Mouse (Mus musculus) kidney, adult 2 months (tissue): ENCODE results near the gene Mylk. TPM values are rescaled to one million over a fixed set of nuclear protein-coding genes. Genes with fewer than 3 reads are reported as not detected.
A peak's percentile ranks its signal among the peaks of the same experiment; 100 is the strongest.

ENCODE experiments used
- DNase-seq: peaks from one replicate; pipeline ENCODE4 v3.0.0; 2021
- H3K27ac ChIP-seq: fragments of 200-500 bp; 2 replicates; pipeline ENCODE4 v1.5.1; 2012; ENCODE audit warnings: low read depth, low read length, control low read depth, inconsistent platforms; ENCODE audit not compliant: insufficient read depth
- H3K27me3 ChIP-seq: fragments of 200-500 bp; replicated peaks from 2 replicates; pipeline ENCODE4 v1.6.1; 2012; ENCODE audit warnings: mild to moderate bottlenecking, moderate library complexity, low read length, inconsistent platforms; ENCODE audit not compliant: control insufficient read depth, insufficient read depth
- H3K36me3 ChIP-seq: fragments of 200-500 bp; 2 replicates; pipeline ENCODE4 v1.6.1; 2012; ENCODE audit warnings: mild to moderate bottlenecking, moderate library complexity, low read length, inconsistent platforms; ENCODE audit not compliant: control insufficient read depth, insufficient read depth
- H3K4me1 ChIP-seq: fragments of 200-500 bp; 2 replicates; pipeline ENCODE4 v1.6.1; 2011; ENCODE audit warnings: low read length; ENCODE audit not compliant: control insufficient read depth, insufficient read depth
- H3K4me3 ChIP-seq: fragments of 200-500 bp; 2 replicates; pipeline ENCODE4 v1.5.1; 2011; ENCODE audit warnings: mild to moderate bottlenecking, low read depth, low read length, control low read depth; ENCODE audit not compliant: insufficient read depth
- CTCF ChIP-seq: fragments of 200-500 bp; conservative IDR thresholded peaks from 2 replicates; pipeline ENCODE4 v1.5.1; 2011; ENCODE audit warnings: low read depth, mild to moderate bottlenecking, control low read depth, low read length, moderate library complexity, mixed read lengths; ENCODE audit not compliant: insufficient read depth, insufficient read length
- POLR2A ChIP-seq: fragments of 200-500 bp; IDR thresholded peaks from one replicate; pipeline ENCODE4 v1.6.1; 2011; ENCODE audit warnings: low read depth, low read length, control low read depth
- WGBS: fragments of 180-500 bp; shearing (Covaris S2); methylation state at CpG from one replicate; pipeline ENCODE4 v1.1.7; 2018; 5-methylcytosine and 5-hydroxymethylcytosine counted together
- polyA plus RNA-seq: library from polyadenylated mRNA; depleted of rRNA; stranded (reverse); fragments of >200 nt; gene quantifications from 2 replicates; pipeline ENCODE4 v1.2.3, GENCODE M21; 2012

Mylk gene
- polyA plus RNA-seq, 1 experiment, result 64.7 TPM

DNA sequence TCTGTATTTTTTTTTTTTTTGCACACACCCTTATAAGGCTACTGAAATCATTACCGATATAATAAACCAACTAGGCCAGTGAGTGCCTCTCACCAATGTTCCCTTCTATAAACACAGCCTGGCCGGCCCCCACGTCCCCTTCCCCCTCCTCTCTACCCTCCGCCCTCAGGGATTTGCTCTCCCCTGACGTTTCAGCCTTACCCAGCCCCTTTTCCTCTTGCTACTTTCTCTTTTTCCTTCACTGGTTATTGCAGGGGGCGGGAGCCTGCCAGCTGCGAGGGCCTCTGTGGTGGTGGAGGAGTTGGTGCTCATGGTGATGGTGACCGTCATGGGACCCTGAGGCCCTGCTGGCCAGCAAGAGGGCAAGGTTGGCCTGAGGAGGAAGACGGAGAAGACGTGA is 176.3 kb downstream of the Mylk start:
- Histone ChIP-seq H3K36me3 (no peaks in the 10 kb centered on the region), H3K27ac (peak overlapping the region; percentile 83), H3K27me3 (no peaks in the 10 kb centered on the region), H3K4me3 (peak overlapping the region; percentile 58), H3K4me1 (no peaks in the 10 kb centered on the region)
- no peak for TF ChIP-seq CTCF
- no peak for TF ChIP-seq POLR2A
- 55% methylated on average over 10 of the region's 10 CpGs for WGBS
- DNase-seq, result peak; percentile 66

DNA sequence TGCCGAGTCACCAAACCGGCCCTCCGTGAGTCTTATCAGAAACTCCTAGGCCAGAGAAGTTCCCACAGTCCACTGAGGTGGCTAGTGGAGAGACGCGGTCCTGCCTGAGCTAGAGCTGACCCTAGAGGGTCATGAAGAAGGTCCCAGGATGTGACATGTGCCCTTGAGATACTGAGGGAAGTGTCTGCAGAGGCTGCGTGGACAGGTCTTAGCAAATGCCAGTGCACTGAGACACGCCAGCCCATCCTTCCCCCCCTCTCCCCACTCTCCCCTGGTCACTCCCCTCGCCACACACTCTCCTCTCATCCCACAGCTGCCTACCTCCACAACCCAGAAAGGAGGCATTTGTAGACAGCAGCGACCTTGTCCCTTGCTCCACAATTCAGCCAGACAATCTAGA is 178.6 kb downstream of the Mylk start:
- WGBS, result 61% methylated on average over 9 of the region's 9 CpGs
- peak overlapping the region; percentile 58 for H3K4me3 ChIP-seq
- no peaks in the 10 kb centered on the region for H3K4me1 ChIP-seq
- H3K27me3 ChIP-seq, result no peaks in the 10 kb centered on the region
- H3K27ac ChIP-seq, result peak overlapping the region; percentile 83
- TF ChIP-seq CTCF (no peak), POLR2A (no peak)
- no peaks in the 10 kb centered on the region for H3K36me3 ChIP-seq
- DNase-seq, result no peak

DNA sequence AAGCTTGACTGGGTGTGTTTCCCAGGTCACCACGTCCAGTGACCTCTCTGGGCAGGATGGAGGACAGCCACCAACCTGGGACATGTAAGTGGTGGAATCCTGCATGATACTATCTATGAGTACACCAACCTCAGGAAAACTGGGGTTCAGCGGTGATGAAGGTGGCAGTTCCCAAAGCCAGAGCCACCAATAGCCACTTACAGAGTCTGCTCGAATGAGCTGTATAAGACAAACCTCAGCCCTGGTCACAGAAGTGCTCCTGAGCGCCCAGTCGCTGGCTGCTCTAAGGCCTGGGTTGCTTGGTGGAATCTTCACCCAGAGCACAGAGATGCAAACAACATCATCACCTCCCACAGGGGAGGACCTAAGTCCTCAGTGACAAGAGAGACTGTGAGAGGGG is 179.3 kb downstream of the Mylk start:
- 69% methylated on average over 5 of the region's 5 CpGs for WGBS
- H3K27ac ChIP-seq, result peak overlapping the region; percentile 83
- no peak for TF ChIP-seq POLR2A
- TF ChIP-seq CTCF, result no peak
- H3K4me3 ChIP-seq, result peak overlapping the region; percentile 58
- H3K27me3 ChIP-seq, result no peaks in the 10 kb centered on the region
- no peak for DNase-seq
- no peaks in the 10 kb centered on the region for H3K36me3 ChIP-seq
- no peaks in the 10 kb centered on the region for H3K4me1 ChIP-seq

DNA sequence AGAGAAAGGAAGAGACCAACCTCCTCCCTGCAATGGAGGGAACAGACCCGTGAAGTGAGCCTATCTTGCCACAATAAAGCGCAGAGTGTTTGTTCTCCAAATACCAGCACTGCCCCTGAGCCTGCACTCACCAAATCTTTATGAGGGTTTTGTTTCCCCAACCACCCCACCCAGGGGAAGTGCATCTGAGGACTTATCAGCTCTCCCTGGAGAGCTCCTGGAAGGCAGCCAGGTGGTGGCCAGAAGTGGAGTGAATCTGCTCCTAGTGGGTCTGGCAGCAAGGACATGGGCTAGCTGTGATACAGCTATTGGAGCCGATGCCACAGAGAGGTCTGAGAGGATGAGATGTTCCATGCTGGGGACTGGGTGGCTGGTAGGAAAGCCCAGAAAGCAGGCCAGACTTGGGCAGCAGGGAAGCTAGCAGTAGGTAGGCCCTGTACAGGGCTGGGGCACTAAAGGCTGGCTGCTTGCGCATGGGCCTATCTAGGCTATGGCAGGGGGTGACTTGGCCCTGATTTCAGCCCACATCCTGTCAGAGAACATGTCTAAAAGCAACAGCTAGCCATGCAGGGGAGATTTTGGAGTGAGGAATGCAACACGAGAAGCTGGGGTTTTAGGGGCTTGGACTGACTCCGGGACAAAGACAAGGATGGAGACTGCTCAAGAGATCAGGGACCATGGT is 180.1 kb downstream of the Mylk start:
- H3K36me3 ChIP-seq, result no peaks in the 10 kb centered on the region
- WGBS, result 58% methylated on average over 6 of the region's 6 CpGs
- peak overlapping the region; percentile 14; the same call in 1 of the 2 replicates for H3K4me3 ChIP-seq
- no peaks in the 10 kb centered on the region for H3K27me3 ChIP-seq
- H3K27ac ChIP-seq, result peak overlapping the region; percentile 83
- TF ChIP-seq CTCF (no peak), POLR2A (no peak)
- peak; percentile 90 for DNase-seq
- H3K4me1 ChIP-seq, result no peaks in the 10 kb centered on the region

DNA sequence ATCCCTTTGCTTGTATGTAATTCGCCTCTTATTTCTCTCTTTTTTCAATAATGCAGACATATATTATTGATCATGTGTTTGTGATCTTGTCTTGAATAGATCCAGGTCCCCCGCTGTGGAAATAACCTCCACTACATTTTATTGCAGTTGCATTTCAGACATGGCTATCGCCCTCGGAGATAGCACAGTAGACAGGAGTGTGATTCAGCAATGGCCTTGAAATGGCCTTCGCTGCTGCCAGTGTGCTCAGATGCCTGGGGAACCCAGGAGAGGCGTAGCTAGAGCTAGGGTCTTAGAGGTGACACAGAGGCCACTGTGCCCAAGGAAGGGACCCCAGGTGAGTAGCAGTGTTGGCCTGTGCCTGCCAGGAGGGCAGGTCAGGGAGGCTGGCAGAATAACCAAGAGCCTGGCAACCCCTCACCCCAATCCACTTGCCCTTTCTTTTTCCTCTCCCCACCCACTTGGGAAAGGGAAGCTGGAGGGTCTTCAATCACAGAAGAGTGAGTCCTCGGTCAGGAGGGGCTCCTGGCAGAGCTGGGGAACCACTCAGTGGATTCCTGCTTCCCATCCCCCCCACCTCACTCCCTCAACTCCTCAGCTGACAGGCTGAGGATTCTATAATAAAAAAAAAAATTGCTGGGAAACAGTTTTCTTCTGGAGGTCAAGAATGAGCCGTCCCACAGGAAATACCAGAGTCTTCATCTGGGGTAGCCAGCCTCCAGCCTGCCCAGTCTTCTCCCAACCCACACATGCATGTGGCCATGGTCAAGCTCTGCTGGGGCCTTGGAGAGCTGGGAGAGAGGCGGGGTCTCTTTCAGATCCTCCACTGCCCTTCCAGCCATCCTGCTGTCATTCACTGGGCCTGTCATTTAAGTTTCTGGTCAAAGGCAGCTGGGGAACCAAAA is 181.8 kb downstream of the Mylk start:
- WGBS, result 66% methylated on average over 9 of the region's 9 CpGs
- Histone ChIP-seq H3K27ac (peak overlapping the region; percentile 54), H3K27me3 (no peaks in the 10 kb centered on the region), H3K36me3 (no peaks in the 10 kb centered on the region), H3K4me3 (no peak overlapping the region), H3K4me1 (no peaks in the 10 kb centered on the region)
- peak; percentile 59 for DNase-seq
- TF ChIP-seq CTCF (no peak), POLR2A (no peak)

DNA sequence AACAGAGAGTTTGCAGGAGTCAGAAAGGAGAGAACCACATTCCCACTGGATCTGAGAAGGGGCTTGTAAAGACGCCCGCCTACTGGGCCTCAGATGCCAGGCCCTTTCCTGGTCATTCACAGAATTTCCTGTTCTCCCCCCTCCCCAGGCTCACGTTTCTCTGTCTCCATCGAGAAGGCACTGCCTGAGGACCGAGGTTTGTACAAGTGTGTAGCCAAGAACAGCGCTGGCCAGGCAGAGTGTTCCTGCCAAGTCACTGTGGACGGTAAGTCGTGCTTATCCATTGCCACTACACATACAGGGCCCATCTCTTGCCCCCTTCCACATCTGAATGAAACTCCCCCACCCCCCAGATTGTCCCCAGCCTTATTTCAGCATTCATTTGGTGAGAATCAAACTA is 184.7 kb downstream of the Mylk start:
- no peaks in the 10 kb centered on the region for H3K36me3 ChIP-seq
- H3K4me1 ChIP-seq, result peaks cover 9% of the 10 kb centered on the region
- no peaks in the 10 kb centered on the region for H3K27me3 ChIP-seq
- H3K4me3 ChIP-seq, result no peak overlapping the region
- WGBS, result 56% methylated on average over 8 of the region's 8 CpGs
- H3K27ac ChIP-seq, result peak overlapping the region; percentile 46
- DNase-seq, result peak; percentile 44
- TF ChIP-seq CTCF, result no peak
- no peak for TF ChIP-seq POLR2A

DNA sequence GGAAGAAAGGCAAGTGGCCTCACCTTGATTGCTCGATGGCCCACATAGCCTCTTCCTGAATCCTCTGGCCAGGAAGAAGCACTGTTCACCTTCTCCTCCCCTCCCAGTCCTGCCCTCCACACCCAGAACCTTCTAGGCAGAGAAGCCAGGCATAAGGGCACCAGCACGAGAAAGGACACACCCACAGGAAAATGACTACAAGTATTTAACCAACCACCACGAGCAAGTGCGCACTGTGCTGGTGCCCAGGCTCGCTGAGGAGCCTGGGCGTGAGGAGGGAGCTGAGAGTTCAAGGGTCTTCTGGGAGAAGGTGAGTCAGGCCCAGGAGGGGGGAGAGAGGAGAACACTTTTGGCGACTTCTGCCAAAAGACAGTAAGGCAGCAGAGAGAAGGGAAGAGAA is 185.1 kb downstream of the Mylk start:
- peak overlapping the region; percentile 49 for H3K27ac ChIP-seq
- 0 out of 2 replicates have a peak overlapping the region, but pooled peaks have one; percentile 11 for H3K4me3 ChIP-seq
- DNase-seq, result peak; percentile 58
- TF ChIP-seq CTCF (no peak), POLR2A (no peak)
- H3K4me1 ChIP-seq, result peaks cover 9% of the 10 kb centered on the region
- no peaks in the 10 kb centered on the region for H3K36me3 ChIP-seq
- WGBS, result 36% methylated on average over 7 of the region's 7 CpGs
- H3K27me3 ChIP-seq, result no peaks in the 10 kb centered on the region
